13 mouse cellular contexts compared by ENCODE assay signal in genomic region chr3:121389366-121389765, GRCm38 (mm10). TPM values are rescaled to one million over a fixed set of nuclear protein-coding genes. Genes with fewer than 3 reads are reported as not detected.
DNase-seq lines count a peak whose midpoint lies in the region; ATAC-seq and TF ChIP-seq lines count a peak whose summit lies in the region.
"Had no signal": no experiment of that assay in that cellular context is flagged by ENCODE, and none has a peak within 500 bp of the region (broad histone marks: within the 10 kb centered on the region; RNA-seq: fewer than 3 reads in every experiment).

No protein-coding gene starts in this region.

- no peak for TF ChIP-seq CTCF in intestine, postnatal 0 days (IDR thresholded peaks at IDR 0.05; ENCODE audit: low read depth)
- no peak for TF ChIP-seq CTCF in MEL (IDR thresholded peaks at IDR 0.05 in 2 of 3, conservative IDR thresholded peaks at IDR 0.05 in 1 of 3; ENCODE audit: control insufficient read depth in 1 of 3, insufficient read depth in 1 of 3, low read depth in 2 of 3, low read length in 3 of 3, poor library complexity in 1 of 3, severe bottlenecking in 1 of 3)

- TF ChIP-seq EP300 in MEL (IDR thresholded peaks at IDR 0.05; ENCODE audit: low read depth in 1 of 2, low read length in 2 of 2), result peak; percentile 13 to 24; a peak in 1 of 4 replicates

- peak overlapping the region; percentile 32; the same call in 1 of the 2 replicates for H3K27ac ChIP-seq in intestine, embryonic 15.5 days
- no peak overlapping the region for H3K27ac ChIP-seq in intestine, postnatal 0 days (ENCODE audit: low read depth, low read length)
- no peak overlapping the region for H3K27ac ChIP-seq in MEL (ENCODE audit: control insufficient read depth, low read depth, low read length)
- peak overlapping the region; percentile 81 for H3K27ac ChIP-seq in embryonic facial prominence, embryonic 12.5 days
- peak overlapping the region; percentile 79 for H3K27ac ChIP-seq in limb, embryonic 15.5 days

- DNase-seq in MEL (ENCODE audit: low read depth, low spot score), result no peak
- no peak for DNase-seq in thymus, postnatal 14 days
- DNase-seq in frontal cortex, postnatal 25 days (ENCODE audit: low spot score in 2 of 2), result no peak
- DNase-seq: cerebellum, adult 8-10 months; thymus, postnatal 4 days had no signal

- no peak overlapping the region for H3K4me3 ChIP-seq in intestine, embryonic 15.5 days (replicated peaks)
- H3K4me3 ChIP-seq in intestine, postnatal 0 days (ENCODE audit: low read depth, low read length), result no peak overlapping the region
- H3K4me3 ChIP-seq in MEL (ENCODE audit: control insufficient read depth in 1 of 2, insufficient read depth in 1 of 2, low read depth in 2 of 2, low read length in 2 of 2), result no peak overlapping the region
- H3K4me3 ChIP-seq in embryonic facial prominence, embryonic 12.5 days, result no peak overlapping the region
- no peak overlapping the region for H3K4me3 ChIP-seq in limb, embryonic 15.5 days
- H3K4me3 ChIP-seq: heart, embryonic 12.5 days; midbrain, embryonic 12.5 days had no signal

- H3K36me3 ChIP-seq in intestine, embryonic 15.5 days, result no peaks in the 10 kb centered on the region
- H3K36me3 ChIP-seq in intestine, postnatal 0 days (ENCODE audit: control insufficient read depth, insufficient read depth), result no peaks in the 10 kb centered on the region
- no peaks in the 10 kb centered on the region for H3K36me3 ChIP-seq in MEL (ENCODE audit: control insufficient read depth in 1 of 2, insufficient read depth in 2 of 2, low read length in 2 of 2)
- no peaks in the 10 kb centered on the region for H3K36me3 ChIP-seq in embryonic facial prominence, embryonic 12.5 days
- H3K36me3 ChIP-seq in limb, embryonic 15.5 days, result no peaks in the 10 kb centered on the region
- H3K36me3 ChIP-seq: forebrain, embryonic 10.5 days; heart, embryonic 12.5 days; midbrain, embryonic 12.5 days had no signal

- H3K4me2 ChIP-seq in intestine, embryonic 15.5 days (replicated peaks), result no peak overlapping the region
- H3K4me2 ChIP-seq in intestine, postnatal 0 days (replicated peaks; ENCODE audit: low read depth), result no peak overlapping the region
- peak overlapping the region; percentile 42; the same call in 1 of the 2 replicates for H3K4me2 ChIP-seq in embryonic facial prominence, embryonic 12.5 days (replicated peaks)
- no peak overlapping the region for H3K4me2 ChIP-seq in limb, embryonic 15.5 days

- no peak for TF ChIP-seq RAD21 in MEL (IDR thresholded peaks at IDR 0.05; ENCODE audit: low read depth, low read length)

- TF ChIP-seq POLR2A in MEL (IDR thresholded peaks at IDR 0.05; ENCODE audit: control insufficient read depth in 1 of 2, insufficient read depth in 1 of 2, low read depth in 1 of 2, low read length in 2 of 2, poor library complexity in 1 of 2), result no peak

- WGBS in intestine, embryonic 15.5 days, result 46% methylated on average over 8 of the region's 8 CpGs
- 46% methylated on average over 8 of the region's 8 CpGs for WGBS in intestine, postnatal 0 days
- 80% methylated on average over 8 of the region's 8 CpGs for WGBS in embryonic facial prominence, embryonic 12.5 days
- WGBS in limb, embryonic 15.5 days, result 59% methylated on average over 8 of the region's 8 CpGs

- H3K27me3 ChIP-seq in intestine, embryonic 15.5 days (replicated peaks), result no peaks in the 10 kb centered on the region
- no peaks in the 10 kb centered on the region for H3K27me3 ChIP-seq in intestine, postnatal 0 days (replicated peaks; ENCODE audit: control insufficient read depth, insufficient read depth, low read length)
- no peaks in the 10 kb centered on the region for H3K27me3 ChIP-seq in MEL (ENCODE audit: control insufficient read depth in 1 of 2, insufficient read depth in 2 of 2, low read length in 2 of 2)
- H3K27me3 ChIP-seq in embryonic facial prominence, embryonic 12.5 days, result no peaks in the 10 kb centered on the region
- H3K27me3 ChIP-seq in limb, embryonic 15.5 days, result no peaks in the 10 kb centered on the region
- H3K27me3 ChIP-seq: heart, embryonic 12.5 days had no signal

- H3K79me2 ChIP-seq in MEL (ENCODE audit: control insufficient read depth, insufficient read depth, low read length, poor library complexity), result no peaks in the 10 kb centered on the region

- no peaks in the 10 kb centered on the region for H3K9me3 ChIP-seq in intestine, embryonic 15.5 days
- no peaks in the 10 kb centered on the region for H3K9me3 ChIP-seq in intestine, postnatal 0 days (ENCODE audit: control insufficient read depth)
- no peaks in the 10 kb centered on the region for H3K9me3 ChIP-seq in MEL (replicated peaks; ENCODE audit: insufficient read depth, low read length)
- no peaks in the 10 kb centered on the region for H3K9me3 ChIP-seq in embryonic facial prominence, embryonic 12.5 days
- no peaks in the 10 kb centered on the region for H3K9me3 ChIP-seq in limb, embryonic 15.5 days
- H3K9me3 ChIP-seq: forebrain, embryonic 10.5 days; heart, embryonic 12.5 days; midbrain, embryonic 12.5 days had no signal

- no peak overlapping the region for H3K9ac ChIP-seq in intestine, embryonic 15.5 days
- H3K9ac ChIP-seq in intestine, postnatal 0 days (ENCODE audit: low read depth, low read length), result no peak overlapping the region
- no peak overlapping the region for H3K9ac ChIP-seq in MEL (ENCODE audit: control insufficient read depth, low read depth, low read length, poor library complexity, severe bottlenecking)
- no peak overlapping the region for H3K9ac ChIP-seq in embryonic facial prominence, embryonic 12.5 days
- H3K9ac ChIP-seq in limb, embryonic 15.5 days, result no peak overlapping the region
- H3K9ac ChIP-seq: heart, embryonic 12.5 days; midbrain, embryonic 12.5 days had no signal

- ATAC-seq in intestine, embryonic 15.5 days, result peak; percentile 24; the same call in 1 of the 2 replicates
- ATAC-seq in intestine, postnatal 0 days, result no peak
- ATAC-seq in embryonic facial prominence, embryonic 12.5 days (ENCODE audit: insufficient number of reproducible peaks, insufficient read depth, low FRiP score, low TSS enrichment), result no peak
- no peak for ATAC-seq in limb, embryonic 15.5 days (ENCODE audit: insufficient number of reproducible peaks, low FRiP score, low TSS enrichment, low read depth)
- no peak for ATAC-seq in cerebellum, adult (ENCODE audit: insufficient number of reproducible peaks, low FRiP score, low TSS enrichment)

- peaks cover 17% of the 10 kb centered on the region; the same call in 1 of the 2 replicates for H3K4me1 ChIP-seq in intestine, embryonic 15.5 days (replicated peaks)
- H3K4me1 ChIP-seq in intestine, postnatal 0 days (replicated peaks; ENCODE audit: control insufficient read depth, insufficient read depth, low read length), result no peaks in the 10 kb centered on the region
- H3K4me1 ChIP-seq in MEL (ENCODE audit: control insufficient read depth in 1 of 2, insufficient read depth in 2 of 2, low read length in 2 of 2), result no peaks in the 10 kb centered on the region
- peaks cover 24% of the 10 kb centered on the region for H3K4me1 ChIP-seq in embryonic facial prominence, embryonic 12.5 days
- peaks cover 25% of the 10 kb centered on the region for H3K4me1 ChIP-seq in limb, embryonic 15.5 days

TF ChIP-seq in MEL, 35 proteins besides CTCF, POLR2A, EP300 and RAD21:
- TF ChIP-seq TCF12 (IDR thresholded peaks at IDR 0.05; ENCODE audit: low read depth, low read length) (0 out of 2 replicates have a peak, but pooled peaks have one; percentile 15), SIN3A (IDR thresholded peaks at IDR 0.05; ENCODE audit: low read length) (no peak)

RNA-seq across cellular contexts. Expression of gene Cnn3, which starts 36.9 kb away (rescaled TPM):
- 414 and 470 TPM in 2 replicates for polyA plus RNA-seq in intestine, embryonic 15.5 days (2015; fragmentation: Nextera tagmentation; extraction: Ambion mirVana)
- 132 and 135 TPM in 2 replicates for polyA plus RNA-seq in intestine, postnatal 0 days (2015; fragmentation: Nextera tagmentation; extraction: Ambion mirVana)
- total RNA-seq in MEL (2012; rRNA removed), result not detected in 2 replicates
- polyA plus RNA-seq in MEL (2012; ENCODE audit: insufficient read depth in 1 of 2, insufficient read length in 2 of 2, low read depth in 1 of 2, low replicate concordance in 2 of 2, missing spikeins in 1 of 2), result not detected
- 896 and 941 TPM in 2 replicates for polyA plus RNA-seq in embryonic facial prominence, embryonic 12.5 days (2016; fragmentation: Nextera tagmentation; extraction: Ambion mirVana)
- polyA plus RNA-seq in limb, embryonic 15.5 days (2015; fragmentation: Nextera tagmentation; extraction: Ambion mirVana), result 720 and 793 TPM in 2 replicates

Comparison
In these comparisons a context has a peak if more than half of its experiments do, and no peak if none do; other contexts are left out.
1. H3K27ac ChIP-seq: peak in intestine, embryonic 15.5 days (single experiment), embryonic facial prominence, embryonic 12.5 days (single experiment) and limb, embryonic 15.5 days (single experiment); none in intestine, postnatal 0 days (single experiment) and MEL (single experiment).
2. RNA of gene Cnn3, which starts 36.9 kb away (polyA plus RNA-seq): 896 to 941 TPM in embryonic facial prominence, embryonic 12.5 days, 720 to 793 TPM in limb, embryonic 15.5 days, 414 to 470 TPM in intestine, embryonic 15.5 days and 132 to 135 TPM in intestine, postnatal 0 days; not detected in MEL; every median in the first group is over 100 times any median in the second.